Mouse (Mus musculus): ENCODE data around the gene Snca.

DNA sequence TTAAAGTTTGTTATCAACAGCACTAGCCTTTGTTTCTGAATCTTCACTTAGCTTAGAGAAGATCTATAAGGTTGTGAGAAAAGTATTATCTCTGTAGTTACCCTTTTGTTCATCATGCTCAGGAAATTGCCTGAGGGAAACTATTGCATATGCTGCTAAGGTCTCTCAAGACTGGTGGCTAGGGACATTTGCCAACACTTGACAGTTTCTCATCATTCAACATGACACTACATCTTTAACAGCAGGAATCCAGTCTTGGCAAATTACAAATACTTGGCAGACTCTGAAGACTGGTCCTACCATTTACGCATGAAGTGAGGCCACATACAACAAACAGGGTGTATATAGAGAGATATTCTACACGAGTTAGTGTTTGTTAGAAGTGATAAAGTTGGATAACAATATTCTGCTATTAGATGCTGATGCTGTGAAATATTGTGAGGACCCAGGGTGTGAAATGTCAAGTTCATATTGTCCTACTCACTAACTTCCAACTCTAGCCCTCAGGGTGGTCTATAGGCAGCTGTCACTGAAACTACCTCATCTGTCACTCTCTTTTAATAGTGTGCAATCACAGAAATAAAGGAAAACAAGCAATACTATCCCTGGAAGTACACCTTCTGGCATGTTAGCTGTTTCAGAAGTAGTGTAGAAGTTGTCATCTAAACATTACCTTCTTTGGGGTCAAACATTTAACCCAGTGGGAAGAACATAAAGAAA is 105.4 kb downstream of the Snca start:
- TF ChIP-seq CTCF (IDR thresholded peaks at IDR 0.05; ENCODE audit: low read depth, low read length) = no peak
- TF ChIP-seq GATA1 (IDR thresholded peaks at IDR 0.05; ENCODE audit: borderline replicate concordance, low read length) = no peak
- no peak for TF ChIP-seq TAL1 (conservative IDR thresholded peaks at IDR 0.05; ENCODE audit: low read depth, low read length)
